11 mouse cellular contexts compared by ENCODE assay signal in genomic region chr1:155504581-155505328, GRCm38 (mm10). TPM values are rescaled to one million over a fixed set of nuclear protein-coding genes. Genes with fewer than 3 reads are reported as not detected.
DNase-seq lines count a peak whose midpoint lies in the region; ATAC-seq lines count a peak whose summit lies in the region.
"Had no signal": no experiment of that assay in that cellular context is flagged by ENCODE, and none has a peak within 500 bp of the region (broad histone marks: within the 10 kb centered on the region; RNA-seq: fewer than 3 reads in every experiment).

No protein-coding gene starts in this region.

- no peaks in the 10 kb centered on the region for H3K36me3 ChIP-seq in heart, embryonic 10.5 days
- no peaks in the 10 kb centered on the region for H3K36me3 ChIP-seq in lung, embryonic 16.5 days (ENCODE audit: control insufficient read depth, insufficient read depth, low read length)
- H3K36me3 ChIP-seq: liver, embryonic 13.5 days had no signal

- peak overlapping the region; percentile 73 for H3K27ac ChIP-seq in heart, embryonic 10.5 days
- H3K27ac ChIP-seq in lung, embryonic 16.5 days (ENCODE audit: low read length) = peak overlapping the region; percentile 52
- H3K27ac ChIP-seq: liver, embryonic 13.5 days had no signal

- WGBS in heart, embryonic 10.5 days = 22% methylated on average over 12 of the region's 12 CpGs
- 28% methylated on average over 12 of the region's 12 CpGs for WGBS in lung, embryonic 16.5 days

- DNase-seq in gastrocnemius, adult 18-20 months (ENCODE audit: low spot score) = peak; percentile 28
- no peak for DNase-seq in gastrocnemius, postnatal 36 days
- DNase-seq in Muller cell, postnatal 12 days (ENCODE audit: inconsistent ontology term) = peak; percentile 75
- DNase-seq in heart, embryonic 10.5 days (ENCODE audit: low spot score) = peak; percentile 91
- DNase-seq in cerebellum, adult 11 months = no peak
- no peak for DNase-seq in right cerebral cortex, postnatal 14 days
- DNase-seq: cerebellum, adult 18-20 months; forebrain, postnatal 0 days; liver, embryonic 13.5 days had no signal

- H3K4me2 ChIP-seq in lung, embryonic 16.5 days (ENCODE audit: low read depth, low read length) = no peak overlapping the region
- H3K4me2 ChIP-seq: liver, embryonic 13.5 days had no signal

- peak; percentile 69 for ATAC-seq in lung, embryonic 16.5 days (ENCODE audit: low read depth)
- no peak for ATAC-seq in granulocyte monocyte progenitor cell, adult 5-6 weeks (replicated peaks; ENCODE audit: poor library complexity, severe bottlenecking)
- ATAC-seq: forebrain, postnatal 0 days had no signal

- no peaks in the 10 kb centered on the region for H3K27me3 ChIP-seq in heart, embryonic 10.5 days (ENCODE audit: insufficient read depth, poor library complexity, severe bottlenecking)
- no peaks in the 10 kb centered on the region for H3K27me3 ChIP-seq in lung, embryonic 16.5 days (ENCODE audit: control insufficient read depth, insufficient read depth, low read depth, low read length)
- H3K27me3 ChIP-seq: liver, embryonic 13.5 days had no signal

- H3K9me3 ChIP-seq in heart, embryonic 10.5 days = no peaks in the 10 kb centered on the region
- no peaks in the 10 kb centered on the region for H3K9me3 ChIP-seq in lung, embryonic 16.5 days (ENCODE audit: control insufficient read depth, low read length)
- H3K9me3 ChIP-seq: liver, embryonic 13.5 days had no signal

- H3K4me3 ChIP-seq in heart, embryonic 10.5 days = no peak overlapping the region
- H3K4me3 ChIP-seq in lung, embryonic 16.5 days (ENCODE audit: low read length) = no peak overlapping the region
- H3K4me3 ChIP-seq: liver, embryonic 13.5 days had no signal

- no peak overlapping the region for H3K9ac ChIP-seq in lung, embryonic 16.5 days (ENCODE audit: low read length)
- H3K9ac ChIP-seq: forebrain, postnatal 0 days; liver, embryonic 13.5 days had no signal

- peaks cover 18% of the 10 kb centered on the region for H3K4me1 ChIP-seq in heart, embryonic 10.5 days
- peaks cover 15% of the 10 kb centered on the region for H3K4me1 ChIP-seq in lung, embryonic 16.5 days (replicated peaks; ENCODE audit: control insufficient read depth, insufficient read depth, low read length)
- H3K4me1 ChIP-seq: liver, embryonic 13.5 days had no signal

- intact Hi-C loops in gastrocnemius, postnatal 36 days (cut with DNase I) = no loop called here

RNA-seq across cellular contexts. Expression of gene Acbd6, which starts 53.2 kb away (rescaled TPM):
- 10 to 100 TPM; 65.9 to 66.8 TPM for total RNA-seq in gastrocnemius, adult 18-20 months (2021)
- 10 to 100 TPM; 47.6 to 54.0 TPM for total RNA-seq in gastrocnemius, postnatal 36 days (2021)
- 55.6 and 71.2 TPM in 2 replicates for polyA plus RNA-seq in heart, embryonic 10.5 days (2016; fragmentation: Nextera tagmentation; extraction: Ambion mirVana)
- polyA plus RNA-seq in lung, embryonic 16.5 days (2015; fragmentation: Nextera tagmentation; extraction: Ambion mirVana) = 54.0 and 58.7 TPM in 2 replicates
- 35.3 and 45.4 TPM in 2 replicates for total RNA-seq in granulocyte monocyte progenitor cell, adult 5-6 weeks (2014; fragmentation: Nextera tagmentation)
- 22.5 TPM in 2 replicates for total RNA-seq in granulocyte monocyte progenitor cell, adult 5-6 weeks (2017)

Comparison
In these comparisons a context has a peak if more than half of its experiments do, and no peak if none do; other contexts are left out.
1. DNase-seq: peak in gastrocnemius, adult 18-20 months (single experiment), Muller cell, postnatal 12 days (single experiment) and heart, embryonic 10.5 days (single experiment); none in gastrocnemius, postnatal 36 days (0 of 2), cerebellum, adult 11 months (single experiment) and right cerebral cortex, postnatal 14 days (single experiment).